Mouse (Mus musculus): ENCODE results near the gene Pdcd7.
A peak's percentile ranks its signal among the peaks of the same experiment; 100 is the strongest.
"Not testable (repeated sequence)": the region's sequence is repeated elsewhere in the genome, so short reads cannot be mapped to it uniquely, and the experiment has no call there.

The Pdcd7 gene

DNA sequence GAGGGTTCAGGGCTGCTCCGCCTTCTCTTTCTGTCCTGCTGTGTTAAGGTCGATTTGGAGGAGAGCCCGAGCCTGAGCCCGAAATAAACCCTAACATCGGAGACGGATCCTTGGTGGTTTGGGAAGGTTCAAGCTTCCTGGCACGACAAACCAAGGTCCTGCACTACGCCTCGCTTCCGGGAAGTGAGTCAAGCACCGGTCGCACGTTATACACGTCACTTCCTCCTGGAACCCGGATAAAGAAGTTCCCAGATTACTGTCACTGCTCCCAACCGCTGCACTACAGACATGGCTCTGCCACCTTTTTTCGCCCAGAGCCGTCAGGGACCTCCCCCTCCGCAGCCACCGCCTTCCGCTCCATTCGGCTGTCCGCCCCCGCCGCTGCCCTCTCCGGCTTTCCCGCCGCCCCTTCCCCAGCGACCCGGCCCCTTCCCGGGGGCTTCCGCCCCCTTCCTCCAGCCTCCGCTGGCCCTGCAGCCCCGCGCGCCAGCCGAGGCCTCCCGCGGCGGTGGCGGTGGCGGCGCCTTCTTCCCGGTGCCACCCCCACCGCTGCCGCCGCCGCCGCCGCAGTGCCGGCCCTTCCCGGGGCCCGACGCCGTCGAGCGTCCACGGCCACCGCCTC, at the start of gene Pdcd7:
Gene Pdcd7, plus strand, starts transcription at position 251 of the 622 bp plus-strand sequence.
- DNase-seq = peak; percentile 97 to 98

DNA sequence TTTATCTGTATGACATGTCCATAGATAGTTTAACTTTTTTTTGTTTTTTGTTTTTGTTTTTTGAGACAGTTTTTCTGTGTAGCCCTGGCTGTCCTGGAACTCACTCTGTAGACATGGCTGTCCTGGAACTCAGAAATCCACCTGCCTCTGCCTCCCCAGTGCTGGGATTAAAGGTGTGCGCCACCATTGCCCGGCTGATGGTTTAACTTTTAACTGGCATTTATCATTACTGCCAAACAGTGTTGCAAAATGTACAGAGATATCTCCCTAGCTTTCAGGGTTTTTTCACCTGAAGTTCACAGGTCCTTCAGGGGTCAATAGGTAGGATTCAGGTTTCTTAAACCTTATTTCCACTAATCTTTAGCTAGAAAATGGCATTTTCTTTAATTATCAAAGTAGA, 48.8 kb upstream of the Pdcd7 start:
- DNase-seq = no peak

DNA sequence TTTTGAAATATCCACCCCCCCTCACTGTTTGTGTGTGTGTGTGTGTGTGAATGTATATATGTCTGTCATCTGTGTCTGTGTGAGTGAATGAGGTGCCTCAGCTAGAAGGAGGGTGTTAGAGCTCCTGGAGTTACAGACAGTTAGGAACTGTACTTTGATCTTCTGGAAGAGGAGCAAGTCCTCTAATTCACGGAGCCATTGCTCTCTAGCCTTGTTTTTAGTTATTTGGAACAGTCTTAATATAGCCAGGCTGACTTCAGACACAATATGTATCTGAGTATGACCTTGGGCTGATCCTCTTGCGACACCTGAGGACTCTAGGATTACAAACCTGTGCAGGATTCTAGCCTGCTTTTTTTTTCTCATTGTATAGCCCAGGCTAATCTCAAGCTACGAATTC, 47.1 kb upstream of the Pdcd7 start:
- no peak for DNase-seq

DNA sequence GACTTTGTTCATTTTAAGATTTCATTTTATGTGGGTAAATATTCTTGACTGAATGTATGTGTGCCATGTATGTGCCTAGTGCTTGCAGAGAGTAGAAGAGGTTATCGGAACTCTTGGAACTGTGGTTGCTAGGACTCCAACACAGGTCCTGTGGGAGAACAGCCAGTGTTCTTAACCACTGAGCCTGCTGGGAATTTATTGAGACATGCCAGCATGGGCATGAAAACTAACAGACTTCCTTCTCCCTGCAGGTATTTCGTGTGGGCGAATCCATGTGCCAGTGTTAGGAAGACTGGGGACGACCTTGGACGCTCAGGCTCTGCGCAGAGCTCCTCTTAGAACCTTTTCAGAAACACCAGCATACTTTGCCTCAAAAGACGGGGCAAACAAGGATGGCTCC, 46.3 kb upstream of the Pdcd7 start:
- DNase-seq = no peak

DNA sequence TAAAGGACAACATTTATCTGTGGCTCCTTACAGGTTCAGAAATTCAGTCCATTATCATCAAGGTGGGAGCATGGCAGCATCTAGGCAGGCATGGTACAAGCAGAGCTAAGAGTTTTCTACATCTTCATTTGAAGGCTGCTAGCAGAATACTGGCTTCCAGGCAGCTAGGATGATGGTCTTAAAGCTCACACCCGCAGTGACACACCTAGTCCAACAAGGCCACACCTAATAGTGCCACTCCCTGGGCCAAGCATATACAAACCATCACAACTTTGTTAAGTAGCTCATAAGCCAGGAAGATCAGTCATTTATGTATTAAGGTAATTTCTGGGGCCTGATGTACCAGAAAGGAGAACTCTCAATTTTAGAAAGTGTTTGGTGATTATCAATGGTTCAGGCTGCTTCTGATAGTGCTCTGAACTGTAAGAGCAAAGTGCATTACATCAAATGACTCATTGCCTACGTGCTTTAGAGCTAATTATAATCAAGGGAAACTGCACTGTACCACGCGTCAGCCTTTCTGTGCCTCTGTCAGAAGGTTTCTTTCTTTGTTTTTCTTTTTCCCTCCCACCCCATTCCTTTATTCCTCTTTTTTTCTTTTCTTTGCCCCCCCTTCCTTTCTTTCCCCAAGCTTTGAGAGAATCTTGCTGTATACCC, 43.4 kb upstream of the Pdcd7 start:
- DNase-seq = no peak

DNA sequence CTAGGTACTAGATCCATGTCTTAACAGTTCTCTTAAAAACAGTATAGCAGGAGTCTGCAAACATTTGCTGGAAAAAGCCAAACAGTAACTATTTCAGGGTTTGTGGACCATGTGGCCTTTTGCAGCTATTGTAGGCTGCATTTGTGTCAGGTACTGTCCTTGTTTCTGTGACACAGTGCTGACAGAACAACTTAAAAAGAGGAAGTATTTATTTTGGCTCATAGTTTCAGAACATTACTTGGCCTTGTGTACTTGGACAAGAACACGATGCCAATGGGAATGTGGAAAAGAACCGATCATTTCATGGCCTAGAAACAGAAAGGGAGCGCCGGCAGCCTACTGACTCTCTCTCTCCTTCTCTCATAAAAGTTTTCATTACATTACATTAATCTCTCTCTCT, 42.3 kb upstream of the Pdcd7 start:
- no peak for DNase-seq

DNA sequence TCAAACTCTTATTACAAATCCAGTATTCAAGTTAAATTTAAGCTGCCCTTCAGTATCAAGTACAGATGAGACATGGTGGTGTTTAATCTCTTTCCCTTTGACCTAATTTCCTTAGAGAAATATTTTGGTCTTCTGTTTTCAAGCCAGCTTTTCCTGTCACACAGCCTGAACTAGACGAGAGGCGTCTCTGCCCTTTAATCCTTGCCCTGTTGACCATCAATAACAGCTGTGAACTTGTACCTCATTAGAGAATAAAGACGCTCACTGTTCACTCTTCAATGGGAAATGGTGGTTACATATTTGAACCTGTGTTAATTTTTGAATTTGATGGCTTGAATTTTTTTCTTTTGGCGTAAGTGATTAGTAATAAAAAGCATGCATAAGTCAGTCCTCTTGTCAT, 41.6 kb upstream of the Pdcd7 start:
- DNase-seq = peak; percentile 52 to 56

DNA sequence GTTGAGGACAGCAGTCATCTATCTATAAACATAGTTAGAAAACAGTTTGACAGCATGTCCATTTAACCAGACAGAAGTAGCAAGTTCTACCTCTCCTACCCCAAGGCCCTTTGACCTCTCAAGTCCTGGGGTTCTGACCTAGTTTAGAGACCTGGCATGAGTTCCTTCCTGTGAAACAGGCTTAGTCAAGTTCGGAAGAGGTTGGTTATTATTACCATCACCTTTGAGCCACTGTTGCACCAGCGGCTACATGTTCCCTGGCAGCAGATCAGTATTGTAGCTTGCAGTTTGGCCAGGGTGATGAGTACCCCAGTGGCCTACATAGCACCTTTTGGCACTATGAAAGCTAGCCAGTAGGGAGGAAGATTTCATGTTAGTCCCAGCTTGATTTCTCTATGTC, 39.2 kb upstream of the Pdcd7 start:
- peak; percentile 46 to 80 for DNase-seq

DNA sequence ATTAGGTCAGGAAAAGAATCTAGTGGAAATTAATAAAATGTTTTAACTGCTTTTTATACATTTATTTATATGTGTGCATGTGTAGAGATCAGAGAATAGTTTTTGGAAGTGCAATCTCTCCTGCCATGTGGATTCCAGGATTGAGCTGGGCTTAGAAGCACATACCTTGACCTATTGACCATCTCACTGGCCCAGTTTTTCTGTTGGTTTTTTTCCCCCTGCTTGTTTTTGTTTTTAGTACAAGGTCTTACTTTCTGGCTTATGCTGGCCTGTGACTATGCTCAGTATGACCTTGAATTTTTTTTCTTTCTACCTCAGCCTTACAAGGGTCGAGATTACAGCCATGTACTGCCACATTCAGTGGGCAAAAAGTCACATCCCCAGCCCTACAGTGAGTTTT, 37.9 kb upstream of the Pdcd7 start:
- DNase-seq = no peak

DNA sequence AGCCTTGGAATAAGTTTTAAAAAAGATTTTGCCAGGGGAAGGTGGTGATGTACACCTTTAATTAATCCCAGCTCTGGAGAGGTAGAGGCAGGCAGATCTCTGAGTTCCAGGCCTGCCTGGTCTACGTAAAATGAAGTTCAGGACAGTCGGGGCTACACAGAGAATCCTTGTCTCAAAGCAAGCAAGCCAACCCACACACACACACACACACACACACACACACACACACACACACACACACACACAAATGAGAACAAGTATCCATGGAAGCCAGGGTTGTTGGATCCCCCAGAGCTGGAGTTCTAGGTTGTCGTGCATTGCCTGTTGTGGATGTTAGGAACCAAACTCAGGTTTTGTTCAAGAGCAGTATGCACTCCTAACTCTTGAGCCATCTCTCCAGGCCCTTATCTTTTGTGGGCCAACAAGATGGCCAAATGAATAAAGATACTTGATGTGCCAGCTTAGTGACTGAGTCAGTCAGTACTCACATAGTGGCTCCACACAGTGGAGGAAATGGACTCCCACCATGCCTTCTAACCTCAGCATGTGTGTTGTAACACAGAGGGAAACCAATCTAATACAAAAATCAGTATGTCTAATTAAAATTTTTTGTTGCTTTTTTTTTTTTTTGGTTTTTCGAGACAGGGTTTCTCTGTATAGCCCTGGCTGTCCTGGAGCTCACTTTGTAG, 33.1 kb upstream of the Pdcd7 start:
- no peak for DNase-seq

DNA sequence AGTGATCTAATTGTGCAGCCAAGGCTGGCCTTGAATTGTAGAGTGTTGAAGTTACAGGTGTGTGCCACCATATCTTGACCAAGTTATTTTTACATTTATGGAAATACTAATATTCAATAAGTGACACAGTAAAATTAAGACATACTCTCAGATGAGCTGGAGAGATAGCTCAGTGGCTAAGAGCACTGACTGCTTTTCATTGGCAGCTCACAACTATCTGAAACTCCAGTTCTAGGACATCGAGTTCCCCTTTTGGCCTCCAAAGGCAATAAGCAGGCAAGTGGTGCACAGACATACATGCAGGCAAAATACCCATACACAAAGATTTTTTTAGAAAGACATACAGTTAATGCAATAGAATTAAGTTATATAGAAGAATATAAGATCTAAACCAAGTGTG, 32.1 kb upstream of the Pdcd7 start:
- no peak for DNase-seq

DNA sequence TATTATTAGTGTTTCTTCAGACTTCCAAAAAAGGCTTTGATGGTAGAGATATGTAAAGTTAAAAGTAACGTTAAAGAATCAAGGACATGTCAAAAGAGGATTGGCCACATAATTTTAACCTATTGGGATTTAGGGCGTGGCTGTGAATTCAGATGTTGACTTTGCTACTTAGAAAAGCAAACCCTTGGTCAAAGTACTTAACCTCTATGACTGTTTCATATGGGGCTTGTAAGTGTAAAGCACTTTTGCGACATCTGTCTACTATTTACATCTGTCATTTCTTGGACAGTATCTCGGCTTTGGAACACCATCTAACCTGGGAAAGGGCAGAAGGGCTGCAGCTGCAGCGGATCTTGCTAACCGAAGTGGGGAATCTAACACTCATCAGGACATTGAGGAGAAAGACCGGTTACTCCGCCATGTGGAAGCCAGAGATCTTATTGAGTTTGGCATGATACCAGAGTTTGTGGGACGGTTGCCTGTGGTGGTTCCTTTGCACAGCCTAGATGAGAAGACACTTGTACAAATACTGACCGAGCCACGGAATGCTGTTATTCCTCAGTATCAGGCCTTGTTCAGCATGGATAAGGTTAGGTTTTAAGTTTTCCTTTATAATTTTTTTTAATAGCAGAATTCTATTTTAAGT, 23.5 kb upstream of the Pdcd7 start:
- no peak for DNase-seq

DNA sequence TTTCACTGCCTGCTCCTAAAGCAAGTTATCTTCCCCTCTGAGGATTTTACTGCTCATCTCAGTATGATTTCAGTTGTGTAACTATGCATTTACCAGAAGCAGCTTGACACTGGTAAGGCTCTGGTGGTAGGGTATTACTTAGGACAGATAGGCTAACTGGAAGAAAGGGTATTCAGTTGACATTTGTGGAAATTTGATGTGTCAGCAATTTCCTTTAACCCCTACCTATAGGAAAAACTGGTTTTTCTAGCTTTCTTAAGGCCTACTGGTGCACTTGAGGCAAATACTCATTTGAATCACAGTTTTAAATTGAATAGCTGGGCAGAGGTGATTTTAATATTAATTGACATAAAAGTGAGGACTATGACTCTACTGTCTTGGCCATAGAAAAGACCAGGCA, 19.9 kb upstream of the Pdcd7 start:
- no peak for DNase-seq

DNA sequence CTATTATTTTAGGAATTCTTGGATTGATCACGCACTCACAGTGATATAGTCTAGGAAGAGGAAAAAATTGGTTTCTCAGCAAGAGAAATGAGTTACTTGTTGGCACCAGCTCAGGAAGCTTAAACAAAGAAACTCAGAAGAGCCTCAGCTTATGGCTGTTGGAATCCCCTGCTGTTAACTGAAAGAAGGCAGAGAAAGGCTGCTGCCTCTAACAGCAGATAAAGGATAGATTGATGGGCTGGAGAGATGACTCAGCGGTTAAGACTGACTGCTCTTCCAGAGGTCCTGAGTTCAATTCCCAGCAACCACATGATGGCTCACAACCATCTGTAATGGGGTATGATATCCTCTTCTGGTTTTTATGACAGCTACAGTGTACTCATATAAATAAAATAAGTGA, 18.5 kb upstream of the Pdcd7 start:
- no peak for DNase-seq

DNA sequence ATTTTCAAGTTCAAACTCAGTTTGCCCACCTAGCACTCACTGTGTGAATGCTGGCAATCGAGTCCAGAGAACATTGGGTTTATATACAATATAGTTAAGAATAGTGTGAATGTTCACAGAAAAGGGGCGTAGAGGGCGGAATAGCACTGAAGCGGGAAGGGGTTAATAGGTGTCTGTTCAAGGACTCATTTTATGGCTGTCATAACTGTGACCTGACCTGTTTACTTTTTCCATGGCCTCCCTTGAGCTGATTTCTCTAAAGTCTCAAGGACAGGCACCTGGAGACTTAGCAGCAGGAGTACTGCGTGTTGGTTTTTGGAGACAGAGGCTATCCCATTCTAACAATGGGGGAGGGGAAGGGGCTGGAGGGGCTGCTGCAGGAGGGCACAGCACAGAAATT, 11.9 kb upstream of the Pdcd7 start:
- DNase-seq = no peak

DNA sequence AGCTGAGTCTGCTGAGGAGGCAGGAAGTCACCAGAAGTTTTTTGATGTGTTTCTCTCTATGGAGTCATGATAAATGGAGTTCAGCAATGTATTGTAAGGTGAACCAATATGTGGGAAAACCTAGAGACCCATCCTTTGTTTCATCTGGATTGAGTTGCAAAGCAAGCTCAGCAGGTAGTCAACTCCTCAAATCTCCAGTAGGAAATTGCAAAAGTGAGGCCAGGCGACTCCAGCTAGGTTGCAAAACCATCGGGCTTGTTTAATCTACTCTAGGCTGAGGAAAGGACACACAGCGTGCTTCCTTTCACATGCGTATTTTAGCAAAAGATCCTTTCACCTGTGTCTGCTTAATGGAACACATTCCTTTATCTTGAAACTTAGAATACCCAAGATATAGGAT, 6.8 kb upstream of the Pdcd7 start:
- DNase-seq = no peak

DNA sequence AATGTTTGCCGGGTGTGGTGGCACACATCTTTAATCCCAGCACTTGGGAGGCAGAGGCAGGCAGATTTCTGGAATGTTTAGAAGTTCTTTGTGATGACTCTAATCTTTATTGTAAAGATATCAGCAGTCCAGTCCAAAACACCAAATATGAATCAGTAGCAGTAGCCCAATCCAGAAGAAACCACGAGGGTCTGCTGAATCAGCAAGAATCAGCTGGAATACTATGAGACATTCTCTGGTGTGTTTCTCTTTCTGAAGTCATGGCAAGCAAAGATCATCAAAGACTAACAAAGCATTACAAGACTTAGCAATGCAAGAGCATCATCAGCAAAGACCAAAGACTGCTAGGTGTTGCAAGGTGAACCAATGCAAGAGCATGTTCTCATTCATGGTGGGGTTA, 5.5 kb upstream of the Pdcd7 start:
- DNase-seq = no peak

DNA sequence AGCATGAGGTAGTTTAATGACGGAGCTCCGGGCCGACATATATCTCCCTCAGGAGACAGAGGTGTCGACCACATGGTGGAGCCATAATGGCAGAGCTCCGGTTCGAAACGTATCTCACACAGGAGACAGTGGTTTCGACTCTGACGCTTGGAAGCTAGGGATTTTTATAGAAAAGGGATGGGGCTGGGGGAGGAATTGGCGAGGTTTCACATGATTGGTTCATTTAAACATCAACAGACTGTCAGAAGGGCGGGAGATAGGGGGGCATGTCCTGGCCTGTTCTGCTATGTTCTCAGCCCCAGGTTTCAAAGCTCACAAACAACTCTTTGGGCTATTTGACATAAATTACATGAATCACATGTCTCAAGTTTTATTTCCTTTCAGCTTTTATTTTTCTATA, 465 bp upstream of the Pdcd7 start:
- not testable (repeated sequence) for DNase-seq

DNA sequence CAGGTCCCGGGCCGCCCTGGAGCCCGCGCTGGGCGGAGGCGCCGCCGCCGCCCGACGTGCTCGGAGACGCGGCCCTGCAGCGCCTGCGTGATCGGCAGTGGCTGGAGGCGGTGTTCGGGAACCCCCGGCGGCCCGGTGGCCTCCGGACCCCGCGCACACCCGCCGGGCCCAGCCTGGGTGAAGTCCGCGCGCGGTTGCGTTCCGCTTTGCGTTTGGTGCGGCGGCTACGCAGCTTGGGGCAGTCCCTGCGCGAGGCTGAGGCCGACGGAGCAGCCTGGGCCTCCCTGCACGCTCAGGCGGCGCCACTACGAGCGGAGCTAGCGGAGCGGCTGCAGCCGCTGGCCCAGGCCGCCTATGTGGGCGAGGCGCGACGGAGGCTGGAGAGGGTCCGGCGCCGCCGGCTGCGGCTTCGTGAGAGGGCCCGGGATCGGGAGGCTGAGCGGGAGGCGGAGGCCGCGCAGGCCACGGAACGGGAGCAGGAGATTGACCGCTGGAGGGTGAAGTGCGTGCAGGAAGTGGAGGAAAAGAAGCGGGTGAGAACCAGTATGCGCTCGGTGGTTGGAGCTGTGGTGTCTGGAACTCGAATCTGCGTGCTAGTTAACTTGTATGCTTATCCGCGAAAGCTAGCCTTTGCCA, 690 bp downstream of the Pdcd7 start:
- DNase-seq = peak; percentile 32 to 69

DNA sequence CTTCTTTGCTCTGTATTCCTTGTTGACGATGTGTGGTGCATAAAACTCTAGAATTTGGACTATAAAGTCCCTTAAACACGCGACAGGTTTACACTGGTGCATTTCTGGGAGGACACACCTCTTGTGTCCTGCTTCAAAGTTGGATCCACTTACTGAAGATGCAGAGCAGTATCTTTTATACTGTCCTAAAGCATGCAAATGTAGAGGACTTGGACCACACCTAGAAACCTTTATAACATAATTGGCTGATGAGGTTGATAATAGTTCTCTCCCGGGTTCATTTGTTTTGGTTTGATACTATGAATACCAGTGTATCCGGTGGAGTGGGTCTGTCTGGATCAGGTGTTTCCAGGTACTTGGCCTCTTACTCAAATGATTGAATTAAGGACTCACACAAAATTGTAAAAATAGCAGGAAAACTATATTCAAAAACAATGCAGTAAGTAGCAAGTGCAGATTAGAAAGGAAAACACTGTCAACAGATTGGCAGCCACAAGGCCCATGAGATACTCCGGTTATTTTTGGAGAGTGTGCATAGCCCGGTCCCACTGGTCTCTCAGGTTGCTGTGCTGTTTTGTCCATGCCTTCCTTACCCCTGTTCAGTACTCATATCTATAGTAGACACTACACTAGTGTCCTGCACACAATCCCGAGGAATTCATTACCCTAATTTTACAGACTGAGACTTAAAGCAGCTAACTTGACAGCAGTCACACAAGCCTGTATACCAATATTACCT, 1.4 kb downstream of the Pdcd7 start:
- no peak for DNase-seq

DNA sequence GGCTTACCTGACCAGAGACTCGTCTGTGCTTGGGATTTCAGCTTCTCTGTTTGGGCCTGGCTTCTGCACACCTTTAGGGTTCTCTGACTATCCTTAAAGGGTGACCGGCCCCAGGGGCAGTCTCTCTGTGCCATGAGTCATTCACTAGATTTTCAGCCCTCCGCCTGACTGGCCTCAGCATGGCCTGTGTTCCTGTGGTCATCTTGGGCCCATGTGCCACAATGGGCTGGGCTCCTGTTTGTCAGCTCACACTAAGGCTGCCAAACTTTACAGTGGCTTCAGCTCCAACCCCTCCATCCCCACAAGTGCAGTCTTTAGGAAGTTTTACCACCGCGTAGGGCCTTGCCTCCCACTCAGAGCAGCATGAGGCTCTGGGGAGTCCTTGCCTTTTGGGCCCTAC, 7.3 kb downstream of the Pdcd7 start:
- no peak for DNase-seq

DNA sequence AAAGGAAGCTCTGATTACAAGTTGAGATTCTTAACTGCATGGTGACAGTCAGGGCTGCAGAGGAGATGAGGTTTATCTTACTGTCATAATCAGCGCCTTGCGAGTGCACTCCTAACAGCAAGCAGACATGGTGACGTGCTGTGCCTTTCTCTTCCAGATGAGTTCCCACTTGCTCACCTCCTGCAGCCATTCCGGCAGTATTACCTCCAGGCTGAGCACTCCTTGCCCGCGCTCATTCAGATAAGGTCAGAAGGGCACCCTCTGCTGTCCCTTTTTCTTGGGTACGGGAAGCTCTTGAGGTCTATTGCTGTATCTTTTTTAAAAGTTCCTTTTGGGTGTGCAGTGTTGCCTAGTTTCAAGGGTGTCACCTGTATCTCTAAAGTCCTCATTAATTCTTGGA, 10.7 kb downstream of the Pdcd7 start:
- no peak for DNase-seq

DNA sequence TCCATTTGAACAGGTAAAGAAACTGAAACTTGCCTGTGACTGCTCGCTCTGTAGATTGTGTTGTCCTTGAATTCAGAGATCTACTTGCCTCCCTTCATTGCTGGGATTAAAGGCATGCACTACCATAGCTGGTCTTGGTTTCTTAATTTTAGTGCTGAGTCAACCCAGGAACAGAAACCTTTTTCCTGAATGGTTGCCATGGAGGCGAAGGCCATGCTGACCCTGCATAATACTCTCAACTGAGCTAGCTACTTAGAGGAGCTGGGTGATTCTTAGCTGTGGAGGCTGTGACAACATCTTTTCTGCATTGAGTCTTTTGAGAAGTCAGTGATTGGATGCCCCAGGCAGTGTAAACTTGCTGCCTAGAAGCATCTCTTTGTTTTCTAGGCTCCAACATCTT, 11.1 kb downstream of the Pdcd7 start:
- DNase-seq = peak in 1 of 2 experiments; percentile 14

All from kidney, postnatal 25 days (tissue).